Mouse (Mus musculus): Measurements from ENCODE around the gene Btaf1. TPM values are rescaled to one million over a fixed set of nuclear protein-coding genes. Genes with fewer than 3 reads are reported as not detected.

Btaf1 gene
- 4.0 and 4.1 TPM in 2 replicates for polyA plus RNA-seq (2012; rRNA removed)

GRCm38 (mm10) chr19:36925671-36926552, at the start of gene Btaf1:
Gene Btaf1 (plus strand): TSS chr19:36926079.
- under 1% methylated on average over 98 of the region's 98 CpGs for WGBS
- no peaks in the 10 kb centered on the region for H3K27me3 ChIP-seq (ENCODE audit: control insufficient read depth, insufficient read depth, low read length)
- H3K36me3 ChIP-seq (ENCODE audit: control insufficient read depth, insufficient read depth, low read length): no peaks in the 10 kb centered on the region
- peak within 1 kb of the TSS; percentile 94 for H3K27ac ChIP-seq (ENCODE audit: insufficient read depth, low read length)
- peak within 1 kb of the TSS; percentile 79 for H3K4me3 ChIP-seq (ENCODE audit: extremely low read depth, insufficient read depth, insufficient read length)
- peaks cover 12% of the 10 kb centered on the region for H3K4me1 ChIP-seq (ENCODE audit: control insufficient read depth, insufficient read depth, insufficient read length)
- DNase-seq (ENCODE audit: low read depth in 1 of 2, low spot score in 2 of 2): peak; percentile 73
- TF ChIP-seq POLR2A (IDR thresholded peaks at IDR 0.05; ENCODE audit: low read depth, low read length) (peak; percentile 63; the same call in 1 of the 2 replicates), CTCF (IDR thresholded peaks at IDR 0.05; ENCODE audit: extremely low read depth, insufficient read depth, insufficient read length, insufficient replicate concordance) (no peak)

GRCm38 (mm10) chr19:36877329-36877728, 48.5 kb upstream of the Btaf1 start:
- Histone ChIP-seq H3K27me3 (ENCODE audit: control insufficient read depth, insufficient read depth, low read length) (no peaks in the 10 kb centered on the region; the same call in 1 of the 2 replicates), H3K4me1 (ENCODE audit: control insufficient read depth, insufficient read depth, insufficient read length) (no peaks in the 10 kb centered on the region), H3K4me3 (ENCODE audit: extremely low read depth, insufficient read depth, insufficient read length) (no peak overlapping the region), H3K27ac (ENCODE audit: insufficient read depth, low read length) (no peak overlapping the region), H3K36me3 (ENCODE audit: control insufficient read depth, insufficient read depth, low read length) (peaks cover 40% of the 10 kb centered on the region)
- DNase-seq (ENCODE audit: low read depth in 1 of 2, low spot score in 2 of 2): no peak
- no peak for TF ChIP-seq CTCF (IDR thresholded peaks at IDR 0.05; ENCODE audit: extremely low read depth, insufficient read depth, insufficient read length, insufficient replicate concordance)
- no peak for TF ChIP-seq POLR2A (IDR thresholded peaks at IDR 0.05; ENCODE audit: low read depth, low read length)

GRCm38 (mm10) chr19:36878743-36879495, 47.0 kb upstream of the Btaf1 start:
- Histone ChIP-seq H3K4me3 (ENCODE audit: extremely low read depth, insufficient read depth, insufficient read length) (no peak overlapping the region), H3K27me3 (ENCODE audit: control insufficient read depth, insufficient read depth, low read length) (no peaks in the 10 kb centered on the region; the same call in 1 of the 2 replicates), H3K27ac (ENCODE audit: insufficient read depth, low read length) (no peak overlapping the region), H3K4me1 (ENCODE audit: control insufficient read depth, insufficient read depth, insufficient read length) (no peaks in the 10 kb centered on the region), H3K36me3 (ENCODE audit: control insufficient read depth, insufficient read depth, low read length) (peaks cover 42% of the 10 kb centered on the region)
- 91% methylated on average over 11 of the region's 11 CpGs for WGBS
- no peak for DNase-seq (ENCODE audit: low read depth in 1 of 2, low spot score in 2 of 2)
- TF ChIP-seq POLR2A (IDR thresholded peaks at IDR 0.05; ENCODE audit: low read depth, low read length) (no peak), CTCF (IDR thresholded peaks at IDR 0.05; ENCODE audit: extremely low read depth, insufficient read depth, insufficient read length, insufficient replicate concordance) (no peak)

- Histone ChIP-seq H3K27ac (ENCODE audit: insufficient read depth, low read length) (no peak overlapping the region), H3K4me3 (ENCODE audit: extremely low read depth, insufficient read depth, insufficient read length) (no peak overlapping the region), H3K36me3 (ENCODE audit: control insufficient read depth, insufficient read depth, low read length) (peaks cover 44% of the 10 kb centered on the region), H3K4me1 (ENCODE audit: control insufficient read depth, insufficient read depth, insufficient read length) (no peaks in the 10 kb centered on the region), H3K27me3 (ENCODE audit: control insufficient read depth, insufficient read depth, low read length) (no peaks in the 10 kb centered on the region)
- DNase-seq (ENCODE audit: low read depth in 1 of 2, low spot score in 2 of 2): no peak
- no peak for TF ChIP-seq CTCF (IDR thresholded peaks at IDR 0.05; ENCODE audit: extremely low read depth, insufficient read depth, insufficient read length, insufficient replicate concordance)
- no peak for TF ChIP-seq POLR2A (IDR thresholded peaks at IDR 0.05; ENCODE audit: low read depth, low read length)
- 90% methylated on average over 6 of the region's 6 CpGs for WGBS
These were observed 42.8 kb upstream of the Btaf1 start for GRCm38 (mm10) chr19:36883119-36883518.

- peaks cover 50% of the 10 kb centered on the region for H3K36me3 ChIP-seq (ENCODE audit: control insufficient read depth, insufficient read depth, low read length)
- no peak overlapping the region for H3K27ac ChIP-seq (ENCODE audit: insufficient read depth, low read length)
- WGBS: 90% methylated on average over 2 of the region's 2 CpGs
- H3K27me3 ChIP-seq (ENCODE audit: control insufficient read depth, insufficient read depth, low read length): no peaks in the 10 kb centered on the region
- no peak for DNase-seq (ENCODE audit: low read depth in 1 of 2, low spot score in 2 of 2)
- no peak overlapping the region for H3K4me3 ChIP-seq (ENCODE audit: extremely low read depth, insufficient read depth, insufficient read length)
- no peak for TF ChIP-seq POLR2A (IDR thresholded peaks at IDR 0.05; ENCODE audit: low read depth, low read length)
- TF ChIP-seq CTCF (IDR thresholded peaks at IDR 0.05; ENCODE audit: extremely low read depth, insufficient read depth, insufficient read length, insufficient replicate concordance): no peak
- no peaks in the 10 kb centered on the region for H3K4me1 ChIP-seq (ENCODE audit: control insufficient read depth, insufficient read depth, insufficient read length)
These were observed 39.6 kb upstream of the Btaf1 start for GRCm38 (mm10) chr19:36886316-36886715.

GRCm38 (mm10) chr19:36887706-36888105, 38.2 kb upstream of the Btaf1 start:
- no peak for DNase-seq (ENCODE audit: low read depth in 1 of 2, low spot score in 2 of 2)
- WGBS: 60% methylated on average over 3 of the region's 3 CpGs
- no peak for TF ChIP-seq POLR2A (IDR thresholded peaks at IDR 0.05; ENCODE audit: low read depth, low read length)

More at GRCm38 (mm10) chr19:36887706-36888105, 38.2 kb upstream of the Btaf1 start:
- H3K36me3 ChIP-seq (ENCODE audit: control insufficient read depth, insufficient read depth, low read length): peaks cover 44% of the 10 kb centered on the region
- no peaks in the 10 kb centered on the region for H3K4me1 ChIP-seq (ENCODE audit: control insufficient read depth, insufficient read depth, insufficient read length)
- H3K27me3 ChIP-seq (ENCODE audit: control insufficient read depth, insufficient read depth, low read length): no peaks in the 10 kb centered on the region
- no peak overlapping the region for H3K4me3 ChIP-seq (ENCODE audit: extremely low read depth, insufficient read depth, insufficient read length)
- H3K27ac ChIP-seq (ENCODE audit: insufficient read depth, low read length): no peak overlapping the region
